Mouse (Mus musculus) gastrocnemius, postnatal 25 days (tissue): ENCODE measurements around the gene Fam167b. TPM values are rescaled to one million over a fixed set of nuclear protein-coding genes. Genes with fewer than 3 reads are reported as not detected.

Experiments used
- DNase-seq: peaks from one replicate; pipeline ENCODE4 v3.0.0; 2022
- total RNA-seq, 2 experiments: library from RNA; stranded (reverse); gene quantifications; 1 replicate in 1 of 2; 2 replicates in 1 of 2; pipeline ENCODE4 v1.2.3; 2021

Fam167b gene
- total RNA-seq, 2 experiments from 2014 or later, result 0.31 TPM; not detected in 1

DNA sequence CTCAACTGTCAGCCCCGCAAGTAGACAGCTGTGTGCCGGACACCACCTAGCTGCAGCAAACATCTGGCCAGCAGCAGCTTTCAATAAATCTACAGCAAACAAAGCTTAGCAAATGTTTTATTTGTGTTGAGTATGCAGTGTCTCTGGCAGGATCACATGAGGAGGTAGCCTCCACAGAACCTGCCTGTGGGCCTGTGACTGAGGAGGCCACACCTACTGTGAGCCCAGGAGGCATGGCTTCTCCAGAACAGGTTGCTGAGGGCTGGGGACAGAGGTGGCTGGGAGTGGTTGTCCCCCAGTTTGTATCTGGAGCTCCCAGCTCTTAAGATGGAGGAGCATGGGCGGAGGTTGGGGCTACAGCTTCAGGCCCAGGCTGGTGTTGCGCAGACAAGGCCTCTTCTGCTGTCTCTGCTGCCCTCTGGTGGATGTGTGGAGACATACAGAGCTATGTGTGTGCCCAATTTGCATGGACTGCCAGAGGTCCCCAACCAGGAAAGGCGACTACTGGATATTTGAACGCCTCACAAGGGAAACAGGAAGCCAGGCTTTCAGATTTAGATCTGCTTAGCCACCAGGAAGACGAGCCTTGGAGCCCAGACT lies 30.2 kb upstream of the Fam167b start:
- peak; percentile 60 for DNase-seq

DNA sequence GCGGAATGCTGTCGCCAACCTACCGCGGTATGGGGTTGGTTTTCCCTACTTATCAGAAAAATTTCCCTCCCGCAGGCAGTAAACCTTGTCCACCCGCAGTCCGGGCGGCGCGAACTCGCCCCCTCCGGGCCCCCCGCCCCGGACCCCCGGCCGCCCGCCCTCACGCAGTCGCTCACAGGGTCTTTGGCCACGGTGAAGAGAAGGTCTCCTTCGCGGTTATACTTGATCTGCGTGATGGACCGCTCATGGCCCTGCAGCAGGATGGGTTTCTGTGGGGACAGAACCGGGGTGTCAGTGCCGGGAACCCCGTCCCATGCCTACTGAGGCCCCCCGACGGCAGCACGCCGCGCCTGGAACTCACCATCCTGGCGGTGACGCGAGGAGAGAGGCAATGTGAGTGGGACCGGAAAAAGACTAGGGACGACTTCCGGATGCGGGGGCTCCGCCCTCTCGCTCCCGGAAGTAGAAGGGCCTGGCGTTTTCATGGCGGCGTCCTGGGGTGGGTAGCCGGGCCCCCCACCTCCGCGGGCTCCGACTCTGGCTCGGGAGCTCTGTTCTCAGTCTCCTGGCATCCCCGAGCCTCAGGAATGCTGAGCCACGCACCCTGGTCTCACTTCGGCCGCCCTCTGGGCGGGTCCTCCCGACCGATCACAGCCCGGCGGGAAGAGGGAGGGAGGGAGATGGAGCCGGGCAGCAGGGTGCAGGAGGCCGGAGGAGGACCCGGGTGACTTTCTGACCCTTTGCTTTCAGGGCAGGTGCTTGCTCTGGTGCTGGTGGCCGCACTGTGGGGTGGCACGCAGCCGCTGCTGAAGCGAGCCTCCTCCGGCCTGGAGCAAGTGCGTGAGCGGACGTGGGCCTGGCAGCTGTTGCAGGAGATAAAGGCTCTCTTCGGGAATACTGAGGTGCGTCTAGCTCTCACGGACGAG lies 22.1 kb upstream of the Fam167b start, which contains the start of the genes Eif3i and Tmem234:
Eif3i (minus strand) TSS at position 416 of the 926 bp plus-strand sequence.
Tmem234 (plus strand) TSS at position 436 of the 926 bp plus-strand sequence.
- peak; percentile 84 for DNase-seq

DNA sequence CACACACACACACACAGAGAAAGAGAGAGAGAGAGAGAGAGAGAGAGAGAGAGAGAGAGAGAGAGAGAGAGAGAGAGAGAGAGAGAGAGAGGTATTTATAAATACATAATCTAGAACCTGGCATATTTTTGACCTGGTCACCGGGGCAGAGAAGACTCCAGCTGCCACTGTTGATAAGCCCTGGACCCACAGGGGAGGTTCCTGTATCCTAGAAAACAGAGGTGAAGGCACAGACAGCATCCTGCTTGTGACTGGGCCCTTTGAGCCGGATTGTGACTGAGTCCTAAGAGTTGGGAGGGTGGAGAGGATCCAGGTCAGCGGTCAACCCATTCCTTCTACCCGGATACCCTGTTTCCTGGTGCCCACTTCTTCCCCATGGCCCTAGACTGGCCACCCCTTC lies 10.5 kb upstream of the Fam167b start:
- DNase-seq, result no peak

DNA sequence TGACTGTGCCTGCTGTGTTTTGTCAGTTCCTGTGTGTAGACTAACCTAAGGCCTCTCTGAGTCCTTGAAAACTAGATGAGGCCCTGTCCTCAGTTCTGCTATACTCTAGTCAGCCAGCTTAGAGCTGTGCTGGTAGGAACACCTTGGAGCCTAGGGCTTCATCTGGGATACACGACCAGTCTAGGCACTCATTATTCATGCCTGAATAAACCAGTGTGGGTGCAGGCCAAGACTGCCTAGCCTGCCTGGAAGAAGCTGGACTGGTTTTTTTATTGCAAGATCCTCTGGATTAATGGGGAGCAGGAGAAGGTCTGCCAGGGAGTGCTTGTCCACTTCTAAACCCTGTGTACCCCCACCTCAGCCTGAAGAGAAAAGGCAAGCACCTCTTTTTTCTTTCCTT lies 8.6 kb upstream of the Fam167b start:
- no peak for DNase-seq

DNA sequence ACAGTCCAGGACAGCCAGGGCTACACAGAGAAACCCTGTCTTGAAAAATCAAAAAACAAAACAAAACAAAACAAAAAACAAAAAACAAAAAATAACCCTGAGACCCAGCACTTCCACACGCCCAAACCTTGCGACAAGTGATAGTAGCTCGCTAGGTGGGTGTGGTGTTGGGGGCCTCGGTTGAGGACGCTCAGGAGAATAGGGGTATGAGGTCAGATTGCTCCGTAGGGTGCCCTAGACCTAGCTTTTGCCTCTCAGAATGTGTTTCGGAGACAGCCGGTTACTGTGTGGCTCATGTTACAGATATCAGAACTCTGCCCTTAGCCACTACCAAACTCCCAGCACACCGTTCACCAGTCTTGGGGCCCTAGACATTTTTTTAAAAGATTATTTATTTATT lies 7.4 kb upstream of the Fam167b start:
- no peak for DNase-seq

DNA sequence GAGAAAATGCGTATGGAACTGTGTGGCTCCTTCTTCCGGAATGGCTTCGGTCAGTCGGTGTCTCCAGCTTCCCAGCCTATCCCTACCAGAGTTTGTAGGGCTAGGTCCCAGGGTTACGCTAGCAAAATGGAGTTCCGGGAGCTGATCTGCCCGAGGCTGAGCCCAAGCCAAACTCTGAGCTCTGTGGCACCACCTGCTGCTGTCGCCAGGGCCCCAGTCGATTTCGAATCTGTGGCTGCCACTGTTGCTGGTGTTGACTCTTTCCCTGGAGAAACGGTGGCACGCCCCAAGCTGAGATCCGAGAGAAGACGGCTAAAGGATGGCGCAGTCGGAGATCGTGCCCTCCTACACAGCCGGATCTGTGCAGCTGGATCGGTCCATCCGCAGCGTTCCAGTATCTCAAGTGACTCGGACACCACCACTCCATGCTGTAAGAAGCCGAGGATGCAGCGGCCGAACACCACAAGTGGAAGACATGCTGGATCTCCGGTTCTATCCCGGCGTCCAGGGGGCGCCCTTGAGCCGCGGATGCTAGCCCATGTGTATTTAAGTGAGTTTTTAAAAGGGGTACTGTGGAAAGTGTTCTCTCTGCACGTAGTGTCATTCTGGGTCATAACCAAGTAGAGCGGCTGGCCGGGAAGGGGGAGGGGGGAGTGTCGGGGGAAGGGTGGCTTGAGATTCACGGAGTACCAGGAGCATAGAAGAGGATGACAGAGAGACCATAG lies 6.7 kb upstream of the Fam167b start:
- DNase-seq, result peak; percentile 75

DNA sequence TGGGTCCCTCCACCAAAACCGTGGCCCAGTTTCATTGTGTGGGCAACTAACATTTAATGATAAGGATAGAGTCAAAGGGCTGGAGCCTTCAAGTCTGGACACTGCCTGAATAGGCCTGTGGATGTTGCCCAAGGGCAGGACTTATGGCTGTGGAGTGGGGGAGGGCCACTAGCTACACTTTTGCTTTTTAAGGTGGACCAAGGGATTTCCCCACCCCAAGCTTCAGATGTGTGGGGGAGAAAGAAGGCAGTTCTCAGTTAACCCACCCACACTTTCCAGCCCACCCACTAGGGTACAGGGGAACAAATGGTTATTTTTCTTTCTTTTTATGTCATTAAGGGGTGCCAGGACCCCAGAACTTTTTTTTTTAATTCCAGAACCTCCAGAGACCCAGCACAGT lies 6.0 kb upstream of the Fam167b start:
- DNase-seq, result no peak

DNA sequence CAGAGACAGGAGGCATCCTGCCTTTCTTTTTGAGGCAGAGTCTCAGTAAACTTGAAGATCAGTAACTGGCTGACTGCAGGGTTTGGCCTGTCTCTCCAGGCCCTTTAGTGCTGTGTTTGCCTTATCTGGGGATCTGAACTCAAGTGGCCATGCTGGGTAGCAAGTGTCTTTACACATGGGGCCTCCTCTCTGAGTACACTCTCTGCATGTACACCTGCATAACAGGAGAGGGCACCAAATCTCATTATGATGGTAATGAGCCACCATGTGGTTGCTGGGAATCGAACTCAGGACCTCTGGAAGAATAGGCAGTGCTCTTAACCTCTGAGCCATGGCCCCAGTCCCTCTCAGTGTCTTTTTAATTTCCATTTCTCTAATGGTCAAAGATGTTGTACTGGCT lies 3.9 kb upstream of the Fam167b start:
- DNase-seq, result no peak

DNA sequence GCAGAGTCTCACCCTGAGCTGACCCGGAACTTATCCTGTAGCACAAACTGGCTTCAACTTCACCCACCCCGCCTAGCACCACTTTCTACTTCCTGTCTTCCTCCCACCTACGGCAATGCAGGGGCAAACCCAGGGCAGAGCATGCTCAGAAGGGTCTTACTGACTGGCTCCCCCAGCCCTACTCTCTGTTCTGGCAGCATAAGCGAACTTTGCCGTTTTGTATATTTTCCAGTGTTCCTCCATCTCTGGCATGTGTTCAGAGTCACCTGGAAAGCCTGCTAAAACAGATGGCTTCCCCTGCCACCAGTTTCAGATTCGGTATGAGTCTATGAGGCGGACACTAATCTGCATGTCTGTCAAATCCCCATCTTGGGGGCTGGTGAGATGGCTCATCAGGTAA lies 2.0 kb upstream of the Fam167b start:
- no peak for DNase-seq

DNA sequence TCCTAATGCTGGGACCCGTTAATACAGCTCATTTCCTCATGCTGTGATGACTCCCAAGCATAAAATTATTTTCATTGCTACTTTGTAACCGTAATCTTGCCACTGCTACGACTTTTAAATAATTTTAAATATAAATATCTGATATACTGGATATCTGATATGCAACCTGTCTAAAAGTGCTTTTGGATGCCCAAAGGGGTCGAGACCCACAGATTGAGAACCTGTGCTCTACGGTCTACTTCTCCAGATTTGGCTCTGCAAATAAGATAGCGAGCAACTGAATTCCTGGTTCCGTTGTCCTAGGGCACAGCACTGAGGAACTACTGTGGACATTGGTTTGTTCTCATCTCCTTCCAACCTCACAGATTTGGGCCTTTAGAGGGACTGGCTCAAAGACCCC lies 661 bp downstream of the Fam167b start:
- DNase-seq, result no peak

DNA sequence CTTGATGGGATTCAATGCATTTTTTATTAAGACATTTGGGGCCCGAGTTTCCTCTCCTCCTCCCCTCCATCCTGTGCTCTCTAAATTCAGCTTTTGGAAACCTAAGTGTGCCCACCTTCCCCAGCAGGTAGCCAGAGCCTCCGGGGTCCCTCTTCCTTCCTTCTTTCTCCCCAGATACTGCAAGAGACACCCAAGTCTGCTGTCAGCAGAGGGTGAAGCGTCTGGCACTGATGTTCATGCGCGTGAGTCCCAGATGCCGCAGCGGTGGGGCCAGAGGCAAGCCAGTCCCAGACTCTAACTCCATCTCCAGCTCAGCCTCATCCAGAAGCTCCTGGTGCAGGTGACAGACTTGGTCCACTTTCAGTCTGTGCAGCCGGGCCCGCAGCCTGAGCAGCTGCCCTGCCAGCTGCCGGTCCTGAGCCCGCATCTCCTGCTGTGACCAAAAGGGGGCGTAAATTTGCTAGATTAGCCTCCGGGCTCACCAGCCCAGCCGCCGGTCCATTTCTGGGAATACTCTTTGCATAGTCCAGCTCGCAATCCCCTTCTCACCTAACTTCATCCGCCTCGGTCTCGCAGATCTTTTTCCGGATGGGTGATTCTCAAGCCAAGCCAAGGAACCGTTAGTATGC lies 1.4 kb downstream of the Fam167b start:
- peak; percentile 56 for DNase-seq

DNA sequence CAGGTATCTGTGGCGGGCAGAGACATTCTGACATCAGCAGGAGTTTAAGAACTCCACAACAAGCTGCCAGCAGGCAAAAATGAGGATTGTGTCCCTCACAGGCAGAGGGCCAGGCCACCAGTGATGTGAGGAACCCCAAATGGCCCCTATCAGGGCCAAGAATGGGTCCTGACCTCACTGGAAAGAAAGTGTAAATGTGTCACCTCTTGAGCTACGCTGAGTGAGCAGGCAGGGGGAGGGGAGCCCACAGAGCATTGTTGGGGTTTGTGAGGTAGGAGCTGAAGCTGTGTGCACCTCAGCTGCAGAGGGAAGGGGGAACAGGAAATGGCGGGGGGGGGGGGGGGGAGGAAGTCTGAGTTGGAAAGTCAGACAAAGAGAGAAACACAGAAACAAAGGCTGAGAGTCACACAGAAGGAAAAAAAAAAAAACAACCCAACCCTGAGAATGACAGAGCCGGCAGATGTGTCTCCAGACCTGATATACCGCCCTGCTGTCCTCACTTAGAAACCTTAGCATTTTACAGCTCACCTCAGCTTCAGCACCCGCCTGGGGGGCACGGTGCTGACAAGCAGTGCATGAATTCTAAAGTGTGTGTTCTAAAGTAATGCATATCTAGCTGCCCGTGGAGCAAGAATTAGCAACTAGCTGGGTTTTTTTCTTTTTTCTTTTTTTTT lies 3.0 kb downstream of the Fam167b start:
- DNase-seq, result peak; percentile 36

DNA sequence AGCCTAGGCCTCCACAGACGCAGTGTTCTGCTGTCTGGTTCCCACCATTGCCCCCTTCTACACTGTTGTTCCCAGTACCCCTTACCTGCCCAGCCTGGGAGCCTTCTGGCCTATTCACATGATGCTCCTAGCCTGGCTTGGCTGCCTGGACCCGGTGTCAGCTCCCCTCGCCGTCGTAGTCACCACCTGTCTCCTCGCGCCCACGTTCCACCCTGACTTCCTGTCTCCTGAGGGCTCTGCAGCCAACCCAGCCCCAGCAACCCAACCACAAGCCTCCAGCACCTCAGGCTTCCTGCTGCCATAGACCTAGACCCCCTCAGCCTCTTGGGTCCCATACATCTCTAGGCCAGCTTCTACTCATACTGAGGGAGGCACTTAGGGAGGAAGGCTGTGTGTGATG lies 4.9 kb downstream of the Fam167b start, which contains the start of gene Lck:
Lck (minus strand) TSS at position 212 of the 400 bp plus-strand sequence.
- DNase-seq, result peak; percentile 37

DNA sequence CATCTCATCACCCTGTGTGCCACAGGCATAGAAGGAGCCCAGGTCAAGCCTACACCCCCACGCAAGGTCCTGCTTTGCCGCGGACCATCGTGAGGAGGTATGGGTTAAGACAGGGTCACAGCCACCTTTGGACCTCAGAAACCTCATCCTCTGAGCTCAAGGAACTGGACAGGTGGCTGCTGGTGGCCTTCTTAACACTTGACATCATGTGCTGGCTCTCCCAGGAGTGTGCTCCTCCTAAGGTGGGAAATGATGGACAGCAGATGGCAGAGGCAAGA lies 5.3 kb downstream of the Fam167b start:
- no peak for DNase-seq

DNA sequence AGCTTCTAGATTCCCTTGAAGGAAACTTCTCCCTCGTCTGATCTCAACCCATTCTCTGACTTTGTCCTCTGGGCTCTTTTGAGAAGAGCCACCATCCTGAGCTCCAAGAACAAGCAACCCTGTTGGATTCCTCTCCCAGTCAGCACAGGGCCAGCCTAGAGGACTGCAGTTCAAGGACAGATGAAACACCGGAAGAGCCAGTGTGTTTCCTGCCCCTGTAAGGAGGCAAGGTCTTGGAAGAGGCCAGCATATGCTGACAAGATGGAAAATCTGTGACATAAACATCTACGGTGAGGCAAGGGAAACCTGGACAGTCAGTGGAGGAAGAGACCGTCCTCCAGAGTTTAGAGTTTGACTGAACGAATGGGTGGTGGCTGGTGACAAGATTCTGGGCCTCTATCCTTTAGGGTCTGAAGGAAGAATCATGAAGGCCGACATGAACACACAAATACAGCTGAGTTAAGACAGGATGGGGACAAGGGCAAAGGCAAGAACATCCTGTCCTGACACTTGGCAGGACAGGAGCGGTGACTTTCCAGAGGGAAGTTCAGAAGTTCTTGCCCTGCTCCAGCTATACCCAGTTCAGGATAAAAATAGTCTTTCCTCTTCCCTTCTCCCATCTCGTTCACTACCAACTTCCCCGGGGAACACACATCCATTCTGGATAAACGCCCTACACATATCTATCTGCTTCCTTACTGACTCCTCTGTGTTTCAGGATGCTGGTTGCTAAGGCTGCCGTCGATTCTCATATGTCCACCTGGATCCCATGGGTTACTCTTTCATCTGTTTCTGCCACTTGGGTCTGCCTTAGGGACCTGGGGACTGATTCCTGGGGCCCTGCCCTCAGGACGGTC lies 5.9 kb downstream of the Fam167b start:
- no peak for DNase-seq

DNA sequence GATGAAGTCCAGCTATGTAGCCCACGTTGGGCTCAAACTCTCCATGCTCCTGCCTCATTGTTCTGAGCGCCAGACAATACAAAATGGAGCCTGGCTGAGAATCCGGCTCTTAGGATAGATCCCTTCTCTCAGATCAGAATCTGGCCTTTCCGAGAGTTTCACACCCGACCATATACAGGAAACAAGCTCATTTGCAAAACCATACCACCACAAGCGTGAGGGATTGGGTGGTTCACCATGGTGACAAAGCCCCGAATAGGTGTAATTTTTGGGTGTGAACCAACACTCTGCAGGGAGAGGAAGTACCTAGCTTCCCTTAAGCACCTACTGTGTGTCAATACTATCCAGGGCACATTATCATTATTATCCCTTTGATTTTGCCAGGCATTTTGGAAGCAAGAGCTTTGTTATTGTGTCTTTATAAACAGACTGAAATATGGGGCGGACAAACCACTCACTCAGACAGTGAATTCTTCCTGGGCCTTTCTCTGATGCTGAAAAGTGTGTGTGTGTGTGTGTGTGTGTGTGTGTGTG lies 6.7 kb downstream of the Fam167b start:
- no peak for DNase-seq

DNA sequence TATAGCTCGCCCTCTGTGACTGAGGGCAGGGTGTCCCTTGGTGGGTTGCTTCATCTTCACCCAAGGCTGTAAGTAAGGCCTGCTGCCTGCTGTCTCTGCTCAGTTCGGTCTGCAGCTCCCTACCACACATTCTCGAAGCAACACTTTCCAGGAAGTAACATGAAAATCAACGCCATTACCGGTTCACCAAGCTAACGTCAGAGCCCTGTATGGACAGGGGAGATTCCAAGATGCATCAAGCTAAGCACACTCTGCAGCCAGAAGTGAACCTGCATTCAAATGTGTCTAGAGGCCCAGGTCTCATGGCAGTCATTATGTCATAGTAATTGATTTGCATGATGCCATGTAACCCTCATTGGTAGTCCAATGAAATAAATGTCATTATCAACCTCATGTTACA lies 8.3 kb downstream of the Fam167b start:
- DNase-seq, result no peak

DNA sequence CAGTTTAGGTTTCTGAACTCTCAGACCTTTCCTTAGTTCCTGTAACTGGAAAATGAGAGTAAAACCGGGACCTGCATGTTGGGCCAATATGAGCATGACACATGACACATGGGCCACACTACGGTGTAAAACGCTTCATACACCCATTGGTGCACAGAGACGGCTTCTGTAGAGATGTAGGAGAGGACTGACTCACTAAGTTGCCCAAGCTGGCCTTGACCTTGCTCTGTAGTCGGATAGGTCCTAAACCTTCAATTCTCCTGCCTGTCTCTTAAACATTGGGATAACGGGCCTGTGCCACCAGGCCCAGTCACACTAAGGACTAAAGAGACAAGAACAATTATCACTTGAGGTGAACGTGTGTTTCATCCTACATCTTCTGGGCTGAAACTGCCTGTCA lies 10.0 kb downstream of the Fam167b start:
- no peak for DNase-seq

DNA sequence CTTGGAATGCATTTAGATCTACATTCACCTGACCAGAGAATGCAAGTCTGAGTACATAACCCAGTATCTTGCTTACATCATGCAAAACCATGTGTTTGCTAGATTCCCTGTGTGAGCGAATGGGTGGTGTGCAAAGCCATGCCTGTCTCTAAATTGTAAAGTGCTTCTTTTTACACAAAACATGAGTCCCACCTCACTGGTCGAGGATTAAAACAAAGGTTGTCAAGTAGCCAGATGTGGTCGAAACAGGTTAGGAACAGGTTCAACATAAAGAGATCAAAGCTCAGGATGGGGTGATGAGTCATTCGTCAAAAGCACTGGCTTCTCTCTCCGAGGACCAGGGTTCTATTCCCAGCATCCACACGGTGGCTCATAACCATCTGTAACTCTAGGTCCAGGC lies 13.2 kb downstream of the Fam167b start:
- DNase-seq, result no peak

DNA sequence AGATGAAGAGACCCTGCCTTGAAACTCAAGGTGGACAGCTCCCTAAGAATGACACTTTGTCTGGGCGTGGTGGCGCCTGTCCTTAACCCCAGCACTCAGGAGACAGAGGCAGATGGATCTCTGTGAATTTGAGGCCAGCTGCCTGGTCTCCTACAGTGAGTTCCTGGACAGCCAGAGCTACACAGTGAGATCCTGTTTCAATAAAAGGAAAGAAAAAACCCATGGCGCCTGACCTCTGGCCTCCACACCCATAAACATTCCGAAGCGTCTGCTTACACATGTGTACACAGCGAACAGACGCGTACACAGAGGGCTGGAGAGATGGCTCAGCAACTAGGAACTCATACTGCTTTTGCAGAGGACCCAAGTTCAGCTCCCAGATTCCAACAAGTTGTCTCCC lies 14.6 kb downstream of the Fam167b start:
- DNase-seq, result no peak

DNA sequence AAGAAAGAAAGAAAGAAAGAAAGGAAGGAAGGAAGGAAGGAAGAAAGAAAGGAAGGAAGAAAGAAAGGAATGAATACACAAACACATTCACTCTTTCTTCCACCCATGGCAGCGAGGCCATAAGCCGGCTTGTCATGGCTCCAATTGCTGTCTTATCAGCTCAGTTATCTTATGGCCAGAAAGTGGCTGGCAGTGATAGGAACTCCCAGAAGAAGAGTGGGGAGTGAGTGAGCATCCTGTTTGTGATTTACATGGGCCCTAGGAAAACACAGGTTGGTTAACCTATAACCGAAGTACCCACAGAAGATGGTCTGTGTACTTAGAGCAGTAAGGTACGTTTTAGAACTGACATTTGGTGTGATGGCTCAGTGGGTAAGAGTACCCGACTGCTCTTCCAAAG lies 17.2 kb downstream of the Fam167b start:
- DNase-seq, result no peak
